Mouse (Mus musculus): Measurements from ENCODE around the gene Fam186b. TPM values are rescaled to one million over a fixed set of nuclear protein-coding genes. Genes with fewer than 3 reads are reported as not detected.

Fam186b gene
- polyA plus RNA-seq, 1 experiment from 2014 or later, result 0.15 TPM

GRCm38 (mm10) chr15:99326407-99326806, 30.7 kb upstream of the Fam186b start:
- Histone ChIP-seq H3K9me3 (ENCODE audit: control insufficient read depth, low read length) (no peaks in the 10 kb centered on the region), H3K27ac (ENCODE audit: low read depth, low read length) (no peak overlapping the region), H3K4me3 (ENCODE audit: low read depth, low read length) (no peak overlapping the region), H3K4me1 (replicated peaks; ENCODE audit: control insufficient read depth, insufficient read depth, low read length) (no peaks in the 10 kb centered on the region), H3K4me2 (ENCODE audit: low read depth, low read length, severe bottlenecking) (no peak overlapping the region), H3K27me3 (ENCODE audit: control insufficient read depth, insufficient read depth, low read length) (no peaks in the 10 kb centered on the region), H3K36me3 (ENCODE audit: control insufficient read depth, insufficient read depth, low read length) (peaks cover 4% of the 10 kb centered on the region), H3K9ac (ENCODE audit: low read length) (no peak overlapping the region)
- WGBS, result 69% methylated on average over 2 of the region's 2 CpGs
- no peak for ATAC-seq (replicated peaks; ENCODE audit: low FRiP score)
- DNase-seq (ENCODE audit: low spot score), result no peak

- H3K9ac ChIP-seq (ENCODE audit: low read length), result no peak overlapping the region
- no peaks in the 10 kb centered on the region for H3K9me3 ChIP-seq (ENCODE audit: control insufficient read depth, low read length)
- H3K4me3 ChIP-seq (ENCODE audit: low read depth, low read length), result no peak overlapping the region
- WGBS, result 95% methylated on average over 6 of the region's 6 CpGs
- H3K27me3 ChIP-seq (ENCODE audit: control insufficient read depth, insufficient read depth, low read length), result no peaks in the 10 kb centered on the region
- no peak overlapping the region for H3K27ac ChIP-seq (ENCODE audit: low read depth, low read length)
- H3K36me3 ChIP-seq (ENCODE audit: control insufficient read depth, insufficient read depth, low read length), result peaks cover 4% of the 10 kb centered on the region
- no peaks in the 10 kb centered on the region for H3K4me1 ChIP-seq (replicated peaks; ENCODE audit: control insufficient read depth, insufficient read depth, low read length)
- DNase-seq (ENCODE audit: low spot score), result no peak
- H3K4me2 ChIP-seq (ENCODE audit: low read depth, low read length, severe bottlenecking), result no peak overlapping the region
- no peak for ATAC-seq (replicated peaks; ENCODE audit: low FRiP score)
Observed at GRCm38 (mm10) chr15:99325598-99325997, 29.9 kb upstream of the Fam186b start.

DNA sequence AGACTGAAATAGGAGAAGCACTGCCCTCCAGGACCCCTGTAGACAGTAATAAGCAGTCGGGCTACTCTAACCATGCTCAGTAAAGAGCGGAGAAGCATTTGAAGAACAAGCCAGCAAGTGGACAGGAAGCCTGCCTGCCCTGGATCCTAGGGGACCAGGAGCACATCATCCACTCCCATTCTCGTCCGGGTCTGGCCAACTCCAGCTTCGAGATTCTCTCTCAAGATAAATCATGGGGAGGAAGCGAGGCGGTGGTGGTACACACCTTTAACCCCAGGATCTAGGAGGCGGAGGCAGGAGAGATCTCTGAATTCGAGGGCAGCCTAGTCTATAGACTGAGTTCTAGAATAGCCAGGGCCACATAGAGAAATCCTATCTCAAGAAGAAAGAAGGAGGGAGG, 28.5 kb upstream of the Fam186b start:
- H3K4me2 ChIP-seq (ENCODE audit: low read depth, low read length, severe bottlenecking), result no peak overlapping the region
- ATAC-seq (replicated peaks; ENCODE audit: low FRiP score), result no peak
- H3K4me3 ChIP-seq (ENCODE audit: low read depth, low read length), result no peak overlapping the region
- H3K9ac ChIP-seq (ENCODE audit: low read length), result no peak overlapping the region
- no peaks in the 10 kb centered on the region for H3K9me3 ChIP-seq (ENCODE audit: control insufficient read depth, low read length)
- peaks cover 8% of the 10 kb centered on the region for H3K36me3 ChIP-seq (ENCODE audit: control insufficient read depth, insufficient read depth, low read length)
- no peak overlapping the region for H3K27ac ChIP-seq (ENCODE audit: low read depth, low read length)
- 90% methylated on average over 9 of the region's 9 CpGs for WGBS
- DNase-seq (ENCODE audit: low spot score), result no peak
- H3K4me1 ChIP-seq (replicated peaks; ENCODE audit: control insufficient read depth, insufficient read depth, low read length), result no peaks in the 10 kb centered on the region
- H3K27me3 ChIP-seq (ENCODE audit: control insufficient read depth, insufficient read depth, low read length), result no peaks in the 10 kb centered on the region

DNA sequence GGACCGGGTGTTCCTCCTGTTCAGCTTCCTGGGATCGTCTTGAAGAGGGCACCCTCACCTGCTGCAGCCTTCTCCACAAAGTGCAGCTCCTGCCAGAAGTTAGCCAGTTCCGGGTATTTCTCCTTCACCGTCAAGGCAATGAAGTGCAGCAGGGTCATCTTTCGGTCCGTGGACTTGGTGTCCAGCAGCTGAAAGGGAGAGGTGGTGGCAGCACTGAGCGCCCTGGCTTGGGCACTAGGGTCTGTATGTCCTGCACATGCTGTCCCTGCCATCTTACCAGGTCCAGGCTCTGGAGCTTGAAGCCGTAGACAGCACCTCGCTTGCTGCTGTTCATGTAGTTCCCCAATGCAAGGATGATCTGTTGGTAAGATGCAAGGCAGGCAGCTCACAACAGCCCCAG, 25.3 kb upstream of the Fam186b start:
- H3K27me3 ChIP-seq (ENCODE audit: control insufficient read depth, insufficient read depth, low read length), result no peaks in the 10 kb centered on the region
- no peak for ATAC-seq (replicated peaks; ENCODE audit: low FRiP score)
- no peak for DNase-seq (ENCODE audit: low spot score)
- H3K27ac ChIP-seq (ENCODE audit: low read depth, low read length), result no peak overlapping the region
- no peak overlapping the region for H3K4me2 ChIP-seq (ENCODE audit: low read depth, low read length, severe bottlenecking)
- no peaks in the 10 kb centered on the region for H3K4me1 ChIP-seq (replicated peaks; ENCODE audit: control insufficient read depth, insufficient read depth, low read length)
- H3K9me3 ChIP-seq (ENCODE audit: control insufficient read depth, low read length), result no peaks in the 10 kb centered on the region
- peaks cover 7% of the 10 kb centered on the region; the same call in 1 of the 2 replicates for H3K36me3 ChIP-seq (ENCODE audit: control insufficient read depth, insufficient read depth, low read length)
- WGBS, result 85% methylated on average over 9 of the region's 9 CpGs
- H3K9ac ChIP-seq (ENCODE audit: low read length), result no peak overlapping the region
- H3K4me3 ChIP-seq (ENCODE audit: low read depth, low read length), result no peak overlapping the region

GRCm38 (mm10) chr15:99320168-99320674, 24.5 kb upstream of the Fam186b start:
- WGBS, result 86% methylated on average over 10 of the region's 10 CpGs
- no peak overlapping the region for H3K27ac ChIP-seq (ENCODE audit: low read depth, low read length)

DNA sequence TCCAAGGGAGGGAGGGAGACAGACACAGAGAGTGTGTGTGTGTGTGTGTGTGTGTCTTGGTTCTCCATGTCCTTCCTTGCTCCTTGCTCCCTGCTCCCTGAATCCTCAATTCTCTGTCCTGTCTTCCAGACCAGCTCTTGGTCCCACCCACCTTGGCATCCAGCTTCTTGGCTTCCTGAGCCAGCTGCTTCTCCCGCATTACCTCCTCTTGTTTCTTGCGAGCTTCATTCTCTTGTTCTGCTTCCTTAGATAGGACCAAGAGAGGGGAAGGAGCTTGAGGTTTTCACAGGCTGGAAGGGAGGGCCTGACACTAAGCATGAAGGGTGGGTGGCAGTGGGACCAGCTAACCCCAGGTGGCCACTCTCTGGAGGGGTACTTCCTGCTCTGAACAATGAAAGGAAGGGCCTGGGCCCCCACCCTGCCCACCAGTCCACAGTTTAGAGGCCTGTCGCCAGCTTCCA, 23.8 kb upstream of the Fam186b start:
- no peaks in the 10 kb centered on the region for H3K9me3 ChIP-seq (ENCODE audit: control insufficient read depth, low read length)
- peaks cover 9% of the 10 kb centered on the region; the same call in 1 of the 2 replicates for H3K36me3 ChIP-seq (ENCODE audit: control insufficient read depth, insufficient read depth, low read length)
- 83% methylated on average over 3 of the region's 3 CpGs for WGBS
- H3K27me3 ChIP-seq (ENCODE audit: control insufficient read depth, insufficient read depth, low read length), result no peaks in the 10 kb centered on the region
- H3K9ac ChIP-seq (ENCODE audit: low read length), result no peak overlapping the region
- no peak overlapping the region for H3K4me2 ChIP-seq (ENCODE audit: low read depth, low read length, severe bottlenecking)
- H3K4me3 ChIP-seq (ENCODE audit: low read depth, low read length), result no peak overlapping the region
- DNase-seq (ENCODE audit: low spot score) (no peak), ATAC-seq (replicated peaks; ENCODE audit: low FRiP score) (no peak)
- no peaks in the 10 kb centered on the region for H3K4me1 ChIP-seq (replicated peaks; ENCODE audit: control insufficient read depth, insufficient read depth, low read length)
- no peak overlapping the region for H3K27ac ChIP-seq (ENCODE audit: low read depth, low read length)

More at GRCm38 (mm10) chr15:99320168-99320674, 24.5 kb upstream of the Fam186b start:
- H3K36me3 ChIP-seq (ENCODE audit: control insufficient read depth, insufficient read depth, low read length), result peaks cover 7% of the 10 kb centered on the region; the same call in 1 of the 2 replicates
- DNase-seq (ENCODE audit: low spot score), result no peak
- H3K9me3 ChIP-seq (ENCODE audit: control insufficient read depth, low read length), result no peaks in the 10 kb centered on the region
- H3K4me2 ChIP-seq (ENCODE audit: low read depth, low read length, severe bottlenecking), result no peak overlapping the region
- no peak overlapping the region for H3K9ac ChIP-seq (ENCODE audit: low read length)
- H3K4me3 ChIP-seq (ENCODE audit: low read depth, low read length), result no peak overlapping the region
- H3K27me3 ChIP-seq (ENCODE audit: control insufficient read depth, insufficient read depth, low read length), result no peaks in the 10 kb centered on the region
- no peak for ATAC-seq (replicated peaks; ENCODE audit: low FRiP score)
- H3K4me1 ChIP-seq (replicated peaks; ENCODE audit: control insufficient read depth, insufficient read depth, low read length), result no peaks in the 10 kb centered on the region

GRCm38 (mm10) chr15:99318861-99319410, 23.2 kb upstream of the Fam186b start:
- 90% methylated on average over 14 of the region's 14 CpGs for WGBS
- H3K4me2 ChIP-seq (ENCODE audit: low read depth, low read length, severe bottlenecking), result no peak overlapping the region
- H3K36me3 ChIP-seq (ENCODE audit: control insufficient read depth, insufficient read depth, low read length), result peaks cover 12% of the 10 kb centered on the region; the same call in 1 of the 2 replicates
- H3K9ac ChIP-seq (ENCODE audit: low read length), result no peak overlapping the region
- no peak for ATAC-seq (replicated peaks; ENCODE audit: low FRiP score)
- H3K27me3 ChIP-seq (ENCODE audit: control insufficient read depth, insufficient read depth, low read length), result no peaks in the 10 kb centered on the region
- H3K9me3 ChIP-seq (ENCODE audit: control insufficient read depth, low read length), result no peaks in the 10 kb centered on the region
- no peak for DNase-seq (ENCODE audit: low spot score)
- H3K4me3 ChIP-seq (ENCODE audit: low read depth, low read length), result no peak overlapping the region
- H3K27ac ChIP-seq (ENCODE audit: low read depth, low read length), result no peak overlapping the region
- H3K4me1 ChIP-seq (replicated peaks; ENCODE audit: control insufficient read depth, insufficient read depth, low read length), result no peaks in the 10 kb centered on the region

DNA sequence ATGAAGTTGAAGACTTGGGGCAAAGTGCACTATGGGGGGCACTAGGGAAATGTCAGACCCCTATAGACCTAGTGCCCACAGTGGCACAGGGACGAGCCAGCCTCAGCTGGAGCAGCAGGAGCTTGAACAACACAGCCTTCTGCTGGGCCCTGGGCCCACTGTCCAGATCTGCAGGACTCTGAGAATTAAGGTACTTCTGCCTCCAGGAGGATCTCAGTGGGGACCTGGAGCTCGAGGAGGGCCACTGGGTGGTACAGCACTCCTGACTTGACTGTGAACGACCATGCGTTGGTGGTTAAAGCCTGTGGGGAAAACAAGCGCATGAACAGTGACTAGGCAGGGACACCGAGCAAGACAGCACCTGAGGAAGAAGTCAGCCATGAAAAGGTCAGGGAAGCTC, 22.4 kb upstream of the Fam186b start:
- no peaks in the 10 kb centered on the region for H3K27me3 ChIP-seq (ENCODE audit: control insufficient read depth, insufficient read depth, low read length)
- H3K9ac ChIP-seq (ENCODE audit: low read length), result no peak overlapping the region
- ATAC-seq (replicated peaks; ENCODE audit: low FRiP score), result no peak
- no peaks in the 10 kb centered on the region for H3K9me3 ChIP-seq (ENCODE audit: control insufficient read depth, low read length)
- no peak overlapping the region for H3K4me3 ChIP-seq (ENCODE audit: low read depth, low read length)
- no peak overlapping the region for H3K4me2 ChIP-seq (ENCODE audit: low read depth, low read length, severe bottlenecking)
- peaks cover 12% of the 10 kb centered on the region; the same call in 1 of the 2 replicates for H3K36me3 ChIP-seq (ENCODE audit: control insufficient read depth, insufficient read depth, low read length)
- DNase-seq (ENCODE audit: low spot score), result no peak
- H3K27ac ChIP-seq (ENCODE audit: low read depth, low read length), result no peak overlapping the region
- 91% methylated on average over 6 of the region's 6 CpGs for WGBS
- H3K4me1 ChIP-seq (replicated peaks; ENCODE audit: control insufficient read depth, insufficient read depth, low read length), result no peaks in the 10 kb centered on the region

GRCm38 (mm10) chr15:99317267-99317651, 21.6 kb upstream of the Fam186b start:
- H3K27me3 ChIP-seq (ENCODE audit: control insufficient read depth, insufficient read depth, low read length), result no peaks in the 10 kb centered on the region
- ATAC-seq (replicated peaks; ENCODE audit: low FRiP score) (peak; percentile 37; the same call in 1 of the 2 replicates), DNase-seq (ENCODE audit: low spot score) (no peak)
- H3K4me2 ChIP-seq (ENCODE audit: low read depth, low read length, severe bottlenecking), result no peak overlapping the region
- peaks cover 12% of the 10 kb centered on the region; the same call in 1 of the 2 replicates for H3K36me3 ChIP-seq (ENCODE audit: control insufficient read depth, insufficient read depth, low read length)
- 89% methylated on average over 2 of the region's 2 CpGs for WGBS
- H3K4me3 ChIP-seq (ENCODE audit: low read depth, low read length), result no peak overlapping the region
- H3K4me1 ChIP-seq (replicated peaks; ENCODE audit: control insufficient read depth, insufficient read depth, low read length), result no peaks in the 10 kb centered on the region
- H3K9ac ChIP-seq (ENCODE audit: low read length), result no peak overlapping the region
- H3K27ac ChIP-seq (ENCODE audit: low read depth, low read length), result no peak overlapping the region
- H3K9me3 ChIP-seq (ENCODE audit: control insufficient read depth, low read length), result no peaks in the 10 kb centered on the region
